Mouse (Mus musculus) CH12.LX (cell line): ENCODE measurements around the gene Ass1. TPM values are rescaled to one million over a fixed set of nuclear protein-coding genes. Genes with fewer than 3 reads are reported as not detected.
A peak's percentile ranks its signal among the peaks of the same experiment; 100 is the strongest.

Experiments
- DNase-seq: peaks from one replicate; pipeline ENCODE4 v3.0.0-alpha.2; 2013; ENCODE audit errors: extremely low read depth
- H3K27ac ChIP-seq: 2 replicates; pipeline ENCODE4 v1.5.1; 2012; ENCODE audit warnings: low read depth, mild to moderate bottlenecking, control low read depth, moderate library complexity; ENCODE audit not compliant: insufficient read depth
- H3K27me3 ChIP-seq: replicated peaks from 2 replicates; pipeline ENCODE3; 2012; ENCODE audit warnings: inconsistent platforms
- H3K36me3 ChIP-seq, 2 experiments: replicated peaks in 1 of 2; 2 replicates each; pipeline versions ENCODE3 to v1.6.1; 2012; ENCODE audit warnings: inconsistent platforms in 1 of 2, low read length in 1 of 2, mild to moderate bottlenecking in 1 of 2, mixed read lengths in 1 of 2, moderate library complexity in 1 of 2; ENCODE audit not compliant: control insufficient read depth in 1 of 2, insufficient read depth in 1 of 2
- H3K4me1 ChIP-seq, 2 experiments: 2 replicates each; pipeline ENCODE4 v1.6.1; 2012; ENCODE audit warnings: inconsistent platforms in 1 of 2, moderate library complexity in 1 of 2; ENCODE audit not compliant: insufficient read depth in 2 of 2, control insufficient read depth in 1 of 2
- H3K4me2 ChIP-seq: 2 replicates; pipeline ENCODE4 v1.6.1; 2012; ENCODE audit warnings: low read depth, mild to moderate bottlenecking, control low read depth; ENCODE audit not compliant: poor library complexity, insufficient read depth, severe bottlenecking
- H3K4me3 ChIP-seq, 3 experiments: fragments of 150-350 bp in 1 of 3; sonication (generic) in 1 of 3; replicated peaks in 1 of 3; 2 replicates each; pipeline versions ENCODE3 to v1.5.1; 2011 to 2012; ENCODE audit warnings: low read depth in 2 of 3, low read length in 2 of 3, mild to moderate bottlenecking in 2 of 3, moderate library complexity in 2 of 3, control low read depth in 1 of 3, improper control_type of control experiment in 1 of 3, inconsistent platforms in 1 of 3, mixed read lengths in 1 of 3; ENCODE audit not compliant: poor library complexity in 1 of 3
- H3K79me2 ChIP-seq: replicated peaks from 2 replicates; pipeline ENCODE4 v1.6.1; 2012; ENCODE audit warnings: mild to moderate bottlenecking, moderate library complexity; ENCODE audit not compliant: control insufficient read depth, poor library complexity, insufficient read depth, severe bottlenecking; ENCODE audit errors: extremely low read depth
- H3K9ac ChIP-seq: 2 replicates; pipeline ENCODE4 v1.6.1; 2012; ENCODE audit warnings: low read depth, mild to moderate bottlenecking, control low read depth, moderate library complexity; ENCODE audit not compliant: insufficient read depth
- H3K9me3 ChIP-seq: replicated peaks from 2 replicates; pipeline ENCODE3; 2012; ENCODE audit warnings: low read length, inconsistent platforms, mixed read lengths
- BHLHE40 ChIP-seq: IDR thresholded peaks from 2 replicates; pipeline ENCODE4 v1.6.1; 2011; ENCODE audit warnings: mild to moderate bottlenecking, low read depth, low read length, improper control_type of control experiment
- CHD1 ChIP-seq: IDR thresholded peaks from 2 replicates; pipeline ENCODE4 v1.6.1; 2012; ENCODE audit warnings: low read depth, low read length, improper control_type of control experiment, inconsistent platforms
- CHD2 ChIP-seq: IDR thresholded peaks from 2 replicates; pipeline ENCODE4 v1.6.1; 2011; ENCODE audit warnings: low read length, improper control_type of control experiment
- CTCF ChIP-seq, 2 experiments: IDR thresholded peaks in 1 of 2; conservative IDR thresholded peaks in 1 of 2; 2 replicates each; pipeline ENCODE4 v1.5.1; 2011 to 2012; ENCODE audit warnings: low read depth in 2 of 2, low read length in 2 of 2, improper control_type of control experiment in 1 of 2, inconsistent platforms in 1 of 2, mild to moderate bottlenecking in 1 of 2, moderate library complexity in 1 of 2
- ELF1 ChIP-seq: IDR thresholded peaks from 2 replicates; pipeline ENCODE4 v1.6.1; 2014; ENCODE audit warnings: low read depth, mild to moderate bottlenecking, inconsistent platforms, low read length, improper control_type of control experiment
- ETS1 ChIP-seq: conservative IDR thresholded peaks from 2 replicates; pipeline ENCODE4 v1.6.1; 2012; ENCODE audit warnings: low read depth, mild to moderate bottlenecking, inconsistent platforms, low read length, improper control_type of control experiment, moderate library complexity
- GABPA ChIP-seq: IDR thresholded peaks from 2 replicates; pipeline ENCODE4 v1.6.1; 2012; ENCODE audit warnings: low read depth, low read length, improper control_type of control experiment, inconsistent platforms; ENCODE audit not compliant: insufficient replicate concordance
- HCFC1 ChIP-seq: IDR thresholded peaks from 2 replicates; pipeline ENCODE4 v1.6.1; 2012; ENCODE audit warnings: low read depth, mild to moderate bottlenecking, inconsistent platforms, low read length, improper control_type of control experiment
- IRF4 ChIP-seq: IDR thresholded peaks from 2 replicates; pipeline ENCODE4 v1.6.1; 2014; ENCODE audit warnings: low read depth, mild to moderate bottlenecking, inconsistent platforms, low read length, improper control_type of control experiment
- JUN ChIP-seq: IDR thresholded peaks from 2 replicates; pipeline ENCODE4 v1.6.1; 2011; ENCODE audit warnings: low read depth, mild to moderate bottlenecking, low read length, improper control_type of control experiment, moderate library complexity; ENCODE audit not compliant: insufficient read depth
- KAT2A ChIP-seq: IDR thresholded peaks from 2 replicates; pipeline ENCODE4 v1.6.1; 2012; ENCODE audit warnings: low read length, improper control_type of control experiment, inconsistent platforms; ENCODE audit not compliant: insufficient replicate concordance
- MAFK ChIP-seq: IDR thresholded peaks from 2 replicates; pipeline ENCODE4 v1.6.1; 2011; ENCODE audit warnings: low read length, improper control_type of control experiment; ENCODE audit not compliant: insufficient replicate concordance
- MAX ChIP-seq: IDR thresholded peaks from 2 replicates; pipeline ENCODE4 v1.6.1; 2011; ENCODE audit warnings: low read length, improper control_type of control experiment
- MAZ ChIP-seq: IDR thresholded peaks from 2 replicates; pipeline ENCODE4 v1.6.1; 2012; ENCODE audit warnings: low read depth, mild to moderate bottlenecking, inconsistent platforms, low read length, improper control_type of control experiment, moderate library complexity
- MXI1 ChIP-seq: IDR thresholded peaks from 2 replicates; pipeline ENCODE4 v1.6.1; 2011; ENCODE audit warnings: mild to moderate bottlenecking, low read depth, low read length, improper control_type of control experiment
- NELFE ChIP-seq: IDR thresholded peaks from 2 replicates; pipeline ENCODE4 v1.6.1; 2011; ENCODE audit warnings: low read depth, low read length, improper control_type of control experiment
- NRF1 ChIP-seq: IDR thresholded peaks from 2 replicates; pipeline ENCODE4 v1.6.1; 2014; ENCODE audit warnings: low read depth, mild to moderate bottlenecking, inconsistent platforms, low read length, improper control_type of control experiment, moderate library complexity
- PAX5 ChIP-seq: IDR thresholded peaks from 2 replicates; pipeline ENCODE4 v1.6.1; 2012; ENCODE audit warnings: low read length, inconsistent platforms, mixed read lengths
- POLR2A ChIP-seq: IDR thresholded peaks from 2 replicates; pipeline ENCODE4 v1.6.1; 2011; ENCODE audit warnings: low read depth, mild to moderate bottlenecking, improper control_type of control experiment, low read length
- POLR2AphosphoS2 ChIP-seq: IDR thresholded peaks from 2 replicates; pipeline ENCODE4 v1.6.1; 2011; ENCODE audit warnings: low read depth, low read length, improper control_type of control experiment
- RAD21 ChIP-seq: IDR thresholded peaks from 2 replicates; pipeline ENCODE4 v1.6.1; 2011; ENCODE audit warnings: low read depth, mild to moderate bottlenecking, low read length, improper control_type of control experiment, moderate library complexity
- RCOR1 ChIP-seq: conservative IDR thresholded peaks from 2 replicates; pipeline ENCODE4 v1.6.1; 2012; ENCODE audit warnings: low read depth, mild to moderate bottlenecking, inconsistent platforms, low read length, improper control_type of control experiment
- SIN3A ChIP-seq: IDR thresholded peaks from 2 replicates; pipeline ENCODE4 v1.6.1; 2012; ENCODE audit warnings: low read length, improper control_type of control experiment, inconsistent platforms
- TBP ChIP-seq: conservative IDR thresholded peaks from 2 replicates; pipeline ENCODE4 v1.6.1; 2011; ENCODE audit warnings: low read depth, low read length, improper control_type of control experiment
- TCF12 ChIP-seq: IDR thresholded peaks from 2 replicates; pipeline ENCODE4 v1.6.1; 2014; ENCODE audit warnings: low read depth, mild to moderate bottlenecking, inconsistent platforms, low read length, improper control_type of control experiment
- USF1 ChIP-seq: IDR thresholded peaks from 2 replicates; pipeline ENCODE4 v1.6.1; 2014; ENCODE audit warnings: low read depth, mild to moderate bottlenecking, inconsistent platforms, low read length, improper control_type of control experiment
- ZC3H11A ChIP-seq: IDR thresholded peaks from 2 replicates; pipeline ENCODE4 v1.6.1; 2012; ENCODE audit warnings: low read depth, mild to moderate bottlenecking, inconsistent platforms, low read length, improper control_type of control experiment
- ZKSCAN1 ChIP-seq: IDR thresholded peaks from 2 replicates; pipeline ENCODE4 v1.6.1; 2012; ENCODE audit warnings: low read depth, inconsistent platforms, low read length, improper control_type of control experiment, borderline replicate concordance
- ZMIZ1 ChIP-seq: IDR thresholded peaks from 2 replicates; pipeline ENCODE4 v1.6.1; 2012; ENCODE audit warnings: low read depth, mild to moderate bottlenecking, inconsistent platforms, low read length, improper control_type of control experiment
- ZNF384 ChIP-seq: IDR thresholded peaks from 2 replicates; pipeline ENCODE4 v1.6.1; 2012; ENCODE audit warnings: low read depth, low read length, improper control_type of control experiment, inconsistent platforms
- dilution Hi-C: fragments of 300-500 bp; cut with MboI; formaldehyde crosslinking; loops from 2 replicates; pipeline ENCODE4 v1.14.3; 2020; ENCODE audit warnings: low sequenced_read_pairs; ENCODE audit not compliant: extremely low pct_unique_long_range_greater_than_20kb, extremely low pct_ligation_motif_present
- in situ Hi-C: fragments of 300-500 bp; cut with MboI; formaldehyde crosslinking; loops from 3 replicates; pipeline ENCODE4 v1.14.3; 2019; ENCODE audit warnings: low sequenced_read_pairs, low pct_ligation_motif_present, low pct_unique_long_range_greater_than_20kb, mixed read lengths
- polyA plus RNA-seq: library from polyadenylated mRNA; unstranded; fragments of >175 nt; gene quantifications from 2 replicates; pipeline ENCODE4 v1.2.1, GENCODE M21; 2012; ENCODE audit warnings: low read depth; ENCODE audit not compliant: insufficient read length
- total RNA-seq, 2 experiments: library from RNA; depleted of rRNA; stranded (reverse); fragments of 300-350 nt in 1 of 2; fragments of >200 nt in 1 of 2; gene quantifications; 2 replicates each; pipeline ENCODE4 v1.2.3; 2012 to 2014

Ass1 gene
- total and polyA plus RNA-seq, 3 experiments = 45.1 to 211 (median 87.8) TPM

GRCm38 (mm10) chr2:31454280-31454679, 15.7 kb upstream of the Ass1 start:
- H3K79me2 ChIP-seq = peaks cover 5% of the 10 kb centered on the region
- peak; percentile 77 for DNase-seq
- peaks cover 27 to 75% of the 10 kb centered on the region in 2 experiments for H3K4me1 ChIP-seq
- H3K27ac ChIP-seq = peak overlapping the region; percentile 85
- peak overlapping the region; percentile 65 for H3K4me2 ChIP-seq
- peaks cover 12 to 61% of the 10 kb centered on the region in 2 experiments for H3K36me3 ChIP-seq
- dilution Hi-C loops (no loop called here), in situ Hi-C loops (loop anchor here (25.0 kb wide), 1 partner anchor 392 kb away; no protein-coding TSS in a partner anchor)
- no peaks in the 10 kb centered on the region for H3K27me3 ChIP-seq
- H3K4me3 ChIP-seq = peak overlapping the region; percentile 64 to 79 (median 76)
- peak overlapping the region; percentile 59 for H3K9ac ChIP-seq
- no peaks in the 10 kb centered on the region for H3K9me3 ChIP-seq
- TF ChIP-seq MXI1 (peak; percentile 89), SIN3A (peak; percentile 71; the same call in 1 of the 2 replicates), USF1 (peak; percentile 34), ZNF384 (no peak), TCF12 (0 out of 2 replicates have a peak, but pooled peaks have one; percentile 57), ZKSCAN1 (no peak), ZMIZ1 (0 out of 2 replicates have a peak, but pooled peaks have one; percentile 19), IRF4 (peak; percentile 70; the same call in 1 of the 2 replicates), CHD1 (peak; percentile 90), KAT2A (no peak), POLR2A (peak; percentile 36; the same call in 1 of the 2 replicates), ETS1 (peak; percentile 56; the same call in 1 of the 2 replicates), CHD2 (no peak), NRF1 (no peak), MAX (peak; percentile 42; the same call in 1 of the 2 replicates), MAFK (no peak), GABPA (no peak), ZC3H11A (no peak)

- peak overlapping the region; percentile 59 for H3K9ac ChIP-seq
- H3K36me3 ChIP-seq = peaks cover 10 to 63% of the 10 kb centered on the region in 2 experiments
- peak overlapping the region; percentile 65 for H3K4me2 ChIP-seq
- peaks cover 5% of the 10 kb centered on the region for H3K79me2 ChIP-seq
- peaks cover 22 to 67% of the 10 kb centered on the region in 2 experiments for H3K4me1 ChIP-seq
- dilution Hi-C loops (no loop called here), in situ Hi-C loops (loop anchor here (25.0 kb wide), 1 partner anchor 393 kb away; no protein-coding TSS in a partner anchor)
- H3K27ac ChIP-seq = peak overlapping the region; percentile 54; the same call in 1 of the 2 replicates
- H3K9me3 ChIP-seq = no peaks in the 10 kb centered on the region
- H3K4me3 ChIP-seq = peak overlapping the region; percentile 64 to 79 (median 76)
- peak; percentile 90 for DNase-seq
- no peaks in the 10 kb centered on the region for H3K27me3 ChIP-seq
- TF ChIP-seq MAX (peak; percentile 53), CHD2 (0 out of 2 replicates have a peak, but pooled peaks have one; percentile 38), MXI1 (peak; percentile 78), NRF1 (no peak), JUN (no peak), MAFK (0 out of 2 replicates have a peak, but pooled peaks have one; percentile 50), BHLHE40 (peak; percentile 38), USF1 (no peak), TBP (0 out of 2 replicates have a peak, but pooled peaks have one; percentile 47), ELF1 (peak; percentile 94), RCOR1 (peak; percentile 34; the same call in 1 of the 2 replicates), CTCF (conservative IDR thresholded peaks at IDR 0.05 in 1 of 2, IDR thresholded peaks at IDR 0.05 in 1 of 2; ENCODE audit: low read depth in 2 of 2, low read length in 2 of 2) (no peak), NELFE (peak; percentile 80), POLR2AphosphoS2 (peak; percentile 76; the same call in 1 of the 2 replicates), ZMIZ1 (peak; percentile 75; the same call in 1 of the 2 replicates), MAZ (peak; percentile 66; the same call in 1 of the 2 replicates), ZKSCAN1 (no peak), RAD21 (no peak), PAX5 (no peak), HCFC1 (peak; percentile 64), IRF4 (peak; percentile 67; the same call in 1 of the 2 replicates), CHD1 (peak; percentile 67; the same call in 1 of the 2 replicates)
Observed at GRCm38 (mm10) chr2:31455418-31455817, 14.6 kb upstream of the Ass1 start.
